Mouse (Mus musculus): ENCODE measurements around the gene Six5.

The Six5 gene

GRCm38 (mm10) chr7:19096421-19096976 lies 2.1 kb downstream of the Six5 start:
- DNase-seq (ENCODE audit: low spot score), result no peak

DNA sequence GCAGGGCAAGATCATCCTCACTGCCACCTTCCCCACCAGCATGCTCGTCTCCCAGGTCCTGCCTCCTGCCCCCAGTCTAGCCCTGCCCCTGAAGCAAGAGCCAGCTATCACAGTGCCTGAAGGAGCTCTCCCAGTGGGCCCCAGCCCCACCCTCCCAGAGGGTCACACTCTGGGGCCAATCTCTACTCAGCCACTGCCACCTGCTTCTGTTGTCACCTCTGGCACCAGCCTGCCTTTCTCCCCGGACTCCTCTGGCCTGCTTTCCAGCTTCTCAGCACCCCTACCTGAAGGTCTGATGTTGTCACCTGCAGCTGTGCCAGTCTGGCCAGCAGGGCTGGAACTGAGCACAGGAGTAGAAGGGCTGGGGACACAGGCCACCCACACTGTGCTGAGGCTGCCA lies 2.8 kb downstream of the Six5 start:
- DNase-seq (ENCODE audit: low spot score), result no peak

DNA sequence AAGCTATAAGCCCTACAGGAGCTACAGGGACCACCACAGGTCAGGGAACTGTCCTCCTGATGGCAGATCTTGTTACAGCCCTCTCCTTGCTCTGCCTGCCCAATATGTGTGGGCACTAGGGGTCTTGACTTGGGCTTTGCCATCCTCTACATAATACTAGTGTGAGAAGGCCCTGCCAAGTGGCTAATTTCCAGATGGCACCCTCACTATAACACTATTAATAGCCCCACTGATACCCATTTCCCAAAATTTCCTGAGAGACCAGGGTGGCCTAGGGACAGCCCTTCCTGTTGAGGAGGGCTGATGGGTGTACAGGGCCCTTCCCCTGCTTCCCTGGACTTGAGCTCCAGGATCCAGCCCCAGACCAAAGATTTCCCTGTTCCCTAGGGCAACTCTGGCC lies 3.5 kb downstream of the Six5 start:
- DNase-seq (ENCODE audit: low spot score), result no peak

- DNase-seq (ENCODE audit: low spot score), result no peak
These were observed 4.4 kb downstream of the Six5 start for GRCm38 (mm10) chr7:19098811-19099210.

DNA sequence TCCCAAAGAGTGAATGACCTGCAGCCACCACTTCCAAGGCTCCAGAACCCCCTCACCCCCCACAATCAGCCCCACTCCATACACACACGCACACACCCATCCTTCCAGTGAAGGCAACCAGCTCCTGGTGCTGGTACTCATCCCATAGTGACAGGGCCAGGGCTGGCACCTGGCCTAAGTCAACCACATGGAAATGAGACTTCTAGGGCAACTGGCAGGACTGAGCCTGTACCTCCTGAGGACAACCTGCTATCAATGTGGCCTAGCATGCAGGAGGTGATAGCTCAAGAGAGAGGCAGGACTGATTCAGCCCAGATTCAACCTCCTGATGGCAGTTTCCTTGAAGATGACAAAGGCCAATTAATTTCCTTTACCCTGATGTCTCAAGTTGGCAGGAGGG lies 5.9 kb downstream of the Six5 start:
- no peak for DNase-seq (ENCODE audit: low spot score)

DNA sequence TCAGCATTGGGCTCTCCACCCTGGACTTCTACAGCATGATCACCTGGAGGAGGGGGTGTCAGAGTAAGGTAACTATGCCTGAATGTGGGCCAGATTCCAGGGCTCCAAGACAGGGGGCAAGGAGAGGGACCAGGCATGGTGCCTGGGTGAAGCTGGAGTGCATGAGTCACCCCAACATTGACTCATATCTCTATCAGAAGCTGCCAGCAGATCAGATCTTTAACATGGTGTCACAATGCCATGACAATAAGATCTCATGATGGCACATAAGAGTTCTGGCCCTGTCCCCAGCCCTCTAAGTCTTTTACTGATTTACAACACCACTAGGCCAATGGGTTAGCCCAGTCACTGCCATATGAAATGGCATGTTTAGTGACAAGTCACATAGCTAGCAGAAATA lies 9.3 kb downstream of the Six5 start:
- no peak for DNase-seq (ENCODE audit: low spot score)

- no peak for DNase-seq (ENCODE audit: low spot score)
These were observed 10.1 kb downstream of the Six5 start for GRCm38 (mm10) chr7:19104486-19104885.

- DNase-seq (ENCODE audit: low spot score), result no peak
These were observed 13.0 kb downstream of the Six5 start for GRCm38 (mm10) chr7:19107436-19107835.

GRCm38 (mm10) chr7:19109565-19109964 lies 15.2 kb downstream of the Six5 start:
- no peak for DNase-seq (ENCODE audit: low spot score)

GRCm38 (mm10) chr7:19118028-19118771 lies 23.8 kb downstream of the Six5 start, which contains the start of gene Gm4969:
Gene Gm4969 (minus strand): TSS chr7:19118368.
- no peak for DNase-seq (ENCODE audit: low spot score)

GRCm38 (mm10) chr7:19119083-19119482 lies 24.7 kb downstream of the Six5 start:
- DNase-seq (ENCODE audit: low spot score), result no peak

- DNase-seq (ENCODE audit: low spot score), result peak; percentile 96
These were observed 25.4 kb downstream of the Six5 start, which contains the start of gene Fbxo46 for GRCm38 (mm10) chr7:19119631-19120429. Gene Fbxo46 (plus strand): TSS chr7:19119859.

- no peak for DNase-seq (ENCODE audit: low spot score)
These were observed 27.3 kb downstream of the Six5 start for GRCm38 (mm10) chr7:19121686-19122085.

- no peak for DNase-seq (ENCODE audit: low spot score)
These were observed 30.3 kb downstream of the Six5 start for GRCm38 (mm10) chr7:19124713-19125112.

GRCm38 (mm10) chr7:19127744-19128143 lies 33.4 kb downstream of the Six5 start:
- DNase-seq (ENCODE audit: low spot score), result no peak

- DNase-seq (ENCODE audit: low spot score), result no peak
These were observed 35.0 kb downstream of the Six5 start for GRCm38 (mm10) chr7:19129396-19129795.

DNA sequence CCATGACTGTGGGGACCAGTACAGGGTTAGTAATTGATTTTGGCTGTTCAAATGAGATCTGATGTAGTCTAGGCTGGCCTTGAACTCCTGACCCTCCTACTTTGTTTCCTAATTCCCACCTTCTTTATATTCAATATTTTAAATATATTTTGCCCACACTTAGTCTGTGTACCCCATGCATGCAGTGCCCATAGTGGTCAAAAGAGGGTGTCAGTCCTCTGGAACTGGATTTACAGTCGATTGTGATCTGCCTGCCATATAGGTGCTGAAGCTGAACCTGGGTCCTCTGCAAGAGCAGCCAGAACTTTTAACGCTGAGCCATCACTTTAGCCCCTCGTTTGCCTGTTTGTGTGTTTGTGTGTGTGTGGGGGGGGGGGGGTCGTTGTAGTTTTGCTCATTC lies 36.3 kb downstream of the Six5 start:
- DNase-seq (ENCODE audit: low spot score), result no peak

GRCm38 (mm10) chr7:19131324-19131848 lies 37.0 kb downstream of the Six5 start:
- DNase-seq (ENCODE audit: low spot score), result peak; percentile 86

DNA sequence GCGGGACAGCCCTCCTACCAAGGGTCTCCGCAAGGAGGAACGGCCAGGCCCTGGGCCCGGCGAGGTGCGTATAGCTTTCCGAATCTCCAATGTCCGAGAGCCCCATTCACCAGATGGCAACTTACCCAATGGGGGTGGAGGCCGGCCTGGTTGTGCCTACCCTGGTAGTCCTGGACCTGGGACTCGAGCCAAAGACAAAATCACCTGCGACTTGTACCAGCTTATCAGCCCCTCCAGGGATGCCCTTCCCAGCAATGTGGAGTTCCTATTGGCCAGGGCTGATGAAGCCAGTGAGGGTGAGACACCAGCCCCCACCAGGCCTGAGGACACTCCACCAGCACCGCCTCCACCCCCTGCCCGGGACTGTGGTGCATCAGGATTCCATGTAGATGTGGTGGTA lies 41.8 kb downstream of the Six5 start:
- DNase-seq (ENCODE audit: low spot score), result no peak

DNA sequence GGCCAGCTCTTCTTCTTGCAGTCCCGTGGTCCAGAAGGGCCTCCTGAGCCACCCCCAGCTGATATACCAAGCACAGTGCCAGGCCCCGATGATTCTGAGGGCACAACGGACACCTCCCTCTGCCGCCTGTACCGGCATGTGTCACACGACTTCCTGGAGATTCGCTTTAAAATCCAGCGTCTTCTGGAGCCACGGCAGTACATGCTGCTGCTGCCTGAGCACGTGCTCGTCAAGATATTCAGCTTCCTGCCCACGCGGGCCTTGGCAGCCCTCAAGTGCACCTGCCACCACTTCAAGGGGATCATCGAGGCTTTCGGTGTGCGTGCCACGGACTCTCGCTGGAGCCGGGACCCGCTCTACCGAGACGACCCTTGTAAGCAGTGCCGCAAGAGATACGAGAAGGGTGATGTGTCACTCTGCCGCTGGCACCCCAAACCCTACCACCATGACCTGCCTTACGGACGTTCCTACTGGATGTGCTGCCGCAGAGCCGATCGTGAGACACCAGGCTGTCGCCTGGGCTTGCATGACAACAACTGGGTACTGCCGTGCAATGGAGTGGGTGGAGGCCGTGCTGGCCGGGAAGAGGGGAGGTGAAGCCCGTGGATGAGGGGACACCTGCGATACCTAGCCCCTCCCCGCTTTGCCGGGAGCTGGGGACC lies 42.4 kb downstream of the Six5 start:
- DNase-seq (ENCODE audit: low spot score), result no peak

DNA sequence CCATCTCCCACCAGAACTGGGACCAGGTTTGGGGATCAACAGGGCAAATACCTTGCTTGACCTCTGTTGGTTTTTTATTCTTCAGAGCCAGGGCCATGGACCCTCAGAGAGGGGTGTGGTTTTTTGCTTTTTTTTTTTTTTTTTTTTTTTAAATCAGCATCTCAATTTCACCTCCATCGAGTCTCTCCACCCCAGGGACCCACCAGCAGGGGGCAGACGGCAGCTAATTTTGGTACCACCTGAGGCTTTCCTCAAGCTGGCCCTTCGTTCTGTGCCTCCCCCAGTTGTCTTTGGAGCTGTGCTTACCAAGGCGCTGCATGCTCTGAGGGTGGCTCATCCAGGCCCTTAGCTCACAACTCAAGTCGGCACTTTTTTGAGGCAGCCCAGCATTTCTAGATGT lies 43.0 kb downstream of the Six5 start:
- DNase-seq (ENCODE audit: low spot score), result no peak

GRCm38 (mm10) chr7:19146793-19147192 lies 52.4 kb downstream of the Six5 start:
- no peak for DNase-seq (ENCODE audit: low spot score)
